Mouse (Mus musculus) cortical plate, adult 2 months (tissue): ENCODE data around the gene Ccser2.

Experiments used
- CTCF ChIP-seq: fragments of 200-500 bp; IDR thresholded peaks from 2 replicates; pipeline ENCODE4 v1.5.1; 2011; ENCODE audit warnings: mild to moderate bottlenecking, control low read depth, low read length; ENCODE audit not compliant: insufficient read depth; ENCODE audit errors: extremely low read depth
- POLR2A ChIP-seq: fragments of 200-500 bp; IDR thresholded peaks from 2 replicates; pipeline ENCODE4 v1.6.1; 2011; ENCODE audit warnings: mild to moderate bottlenecking, low read length, control low read depth; ENCODE audit not compliant: insufficient read depth; ENCODE audit errors: extremely low read depth

DNA sequence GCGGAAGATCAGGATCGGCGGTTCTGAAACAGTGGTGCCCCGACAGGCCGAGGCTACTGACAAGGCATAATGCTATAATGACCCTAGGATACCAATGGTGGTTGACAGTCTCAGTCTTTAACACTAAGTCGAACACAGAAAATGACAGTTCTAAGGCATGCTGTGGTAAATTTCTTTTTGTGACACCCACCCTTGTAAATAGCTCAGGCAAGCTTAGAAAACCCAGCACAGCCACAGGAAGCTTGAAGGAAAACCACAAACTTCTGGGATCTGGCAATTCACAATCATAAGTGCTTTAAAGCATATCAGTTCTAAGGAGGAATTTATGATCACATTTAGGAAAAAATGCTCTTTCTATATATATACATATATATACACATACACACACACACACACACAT is 53.4 kb downstream of the Ccser2 start:
- TF ChIP-seq POLR2A = no peak
- no peak for TF ChIP-seq CTCF
